Mouse (Mus musculus): ENCODE measurements at regions not wholly inside any gene's neighbourhood (a gene's known extent, or its start where the extent isn't known, plus 50 kb on each side); places are given as distances from the start of the nearest gene placed in this dataset.

- DNase-seq (ENCODE audit: extremely low read depth, low read depth): no peak
These were observed 739.1 kb upstream of the Cdh10 start for GRCm38 (mm10) chr15:18079644-18080043.

Measured in MEL-GATA-1-ER (cell line).